13 mouse cellular contexts compared by ENCODE assay signal in the genomic region with DNA sequence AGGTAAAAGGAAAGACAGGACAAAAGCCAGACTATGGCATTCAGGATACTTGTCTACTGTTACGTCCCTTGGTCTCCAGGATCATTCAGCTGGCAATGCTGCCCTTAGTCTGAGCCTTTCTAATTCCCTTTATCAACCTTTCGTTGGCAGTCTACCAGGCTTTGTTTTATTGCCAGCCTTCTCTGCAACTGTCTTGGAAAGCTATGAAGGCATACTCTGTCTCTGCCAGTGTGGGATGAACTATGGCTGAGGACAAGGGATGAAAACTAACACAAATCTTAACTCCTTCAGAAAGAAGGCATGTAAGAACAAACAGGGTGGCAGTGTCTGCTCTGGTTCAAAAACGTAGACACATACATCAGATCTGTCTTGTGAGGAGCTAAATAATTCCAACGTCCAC. TPM values are rescaled to one million over a fixed set of nuclear protein-coding genes. Genes with fewer than 3 reads are reported as not detected.
A peak's percentile ranks its signal among the peaks of the same experiment; 100 is the strongest.
DNase-seq lines count a peak whose midpoint lies in the region; ATAC-seq and TF ChIP-seq lines count a peak whose summit lies in the region.
"Had no signal": no experiment of that assay in that cellular context is flagged by ENCODE, and none has a peak within 500 bp of the region (broad histone marks: within the 10 kb centered on the region; RNA-seq: fewer than 3 reads in every experiment).

No protein-coding gene starts in this region.

- DNase-seq in frontal cortex, postnatal 25 days (ENCODE audit: low spot score in 2 of 2), result no peak
- peak; percentile 9 for DNase-seq in midbrain, postnatal 0 days (ENCODE audit: low spot score)
- DNase-seq in fat pad, adult 2 months (ENCODE audit: extremely low read depth, low read depth, low spot score), result peak; percentile 68
- DNase-seq: lung, embryonic 14.5 days had no signal

- no peak for TF ChIP-seq POLR2A in testis, adult 2 months (IDR thresholded peaks at IDR 0.05; ENCODE audit: control insufficient read depth, low read depth, low read length)

- no peaks in the 10 kb centered on the region for H3K27me3 ChIP-seq in midbrain, postnatal 0 days (ENCODE audit: insufficient read depth, low read length)
- no peaks in the 10 kb centered on the region for H3K27me3 ChIP-seq in midbrain, embryonic 15.5 days (replicated peaks)
- H3K27me3 ChIP-seq in testis, adult 2 months (ENCODE audit: control insufficient read depth, insufficient read depth, low read length), result no peaks in the 10 kb centered on the region
- no peaks in the 10 kb centered on the region for H3K27me3 ChIP-seq in hindbrain, embryonic 16.5 days (replicated peaks; ENCODE audit: control insufficient read depth, insufficient read depth, low read length)
- H3K27me3 ChIP-seq: stomach, embryonic 15.5 days had no signal

- H3K4me2 ChIP-seq in midbrain, postnatal 0 days (ENCODE audit: low read depth, low read length, poor library complexity, severe bottlenecking), result no peak overlapping the region
- H3K4me2 ChIP-seq in midbrain, embryonic 15.5 days, result no peak overlapping the region
- H3K4me2 ChIP-seq in hindbrain, embryonic 16.5 days (ENCODE audit: low read length), result no peak overlapping the region
- H3K4me2 ChIP-seq: lung, embryonic 14.5 days; stomach, embryonic 15.5 days had no signal

- no peaks in the 10 kb centered on the region for H3K9me3 ChIP-seq in midbrain, postnatal 0 days (ENCODE audit: low read length)
- H3K9me3 ChIP-seq in midbrain, embryonic 15.5 days, result no peaks in the 10 kb centered on the region
- H3K9me3 ChIP-seq in hindbrain, embryonic 16.5 days (ENCODE audit: control insufficient read depth, low read length), result no peaks in the 10 kb centered on the region
- H3K9me3 ChIP-seq: forebrain, embryonic 10.5 days; hindbrain, embryonic 10.5 days; stomach, embryonic 15.5 days had no signal

- TF ChIP-seq CTCF in midbrain, postnatal 0 days (IDR thresholded peaks at IDR 0.05), result no peak
- TF ChIP-seq CTCF in testis, adult 2 months (IDR thresholded peaks at IDR 0.05; ENCODE audit: control insufficient read depth, insufficient read depth, insufficient replicate concordance, low read depth, low read length), result no peak

- peak; percentile 53; the same call in 1 of the 2 replicates for ATAC-seq in frontal cortex, adult (ENCODE audit: low TSS enrichment)
- ATAC-seq in midbrain, postnatal 0 days (ENCODE audit: low FRiP score), result no peak
- no peak for ATAC-seq in midbrain, embryonic 15.5 days (replicated peaks)
- ATAC-seq in erythroid progenitor cell, adult 5-6 weeks (replicated peaks; ENCODE audit: low FRiP score, poor library complexity, severe bottlenecking), result no peak
- ATAC-seq in hindbrain, embryonic 16.5 days, result no peak

- no peak overlapping the region for H3K27ac ChIP-seq in midbrain, postnatal 0 days (ENCODE audit: low read depth, low read length)
- no peak overlapping the region for H3K27ac ChIP-seq in midbrain, embryonic 15.5 days
- peak overlapping the region; percentile 86 for H3K27ac ChIP-seq in testis, adult 2 months (ENCODE audit: control insufficient read depth, insufficient read depth, low read depth, low read length)
- H3K27ac ChIP-seq in hindbrain, embryonic 16.5 days (ENCODE audit: low read depth, low read length), result no peak overlapping the region
- H3K27ac ChIP-seq: forebrain, embryonic 10.5 days; hindbrain, embryonic 10.5 days; kidney, postnatal 0 days; stomach, embryonic 15.5 days had no signal

- no peak overlapping the region for H3K9ac ChIP-seq in midbrain, postnatal 0 days (replicated peaks; ENCODE audit: low read length, poor library complexity, severe bottlenecking)
- no peak overlapping the region for H3K9ac ChIP-seq in midbrain, embryonic 15.5 days
- no peak overlapping the region for H3K9ac ChIP-seq in hindbrain, embryonic 16.5 days (ENCODE audit: low read depth, low read length)
- H3K9ac ChIP-seq: lung, embryonic 14.5 days; stomach, embryonic 15.5 days had no signal

- no peaks in the 10 kb centered on the region for H3K4me1 ChIP-seq in midbrain, postnatal 0 days (ENCODE audit: insufficient read depth, low read length)
- H3K4me1 ChIP-seq in midbrain, embryonic 15.5 days, result no peaks in the 10 kb centered on the region
- no peaks in the 10 kb centered on the region for H3K4me1 ChIP-seq in testis, adult 2 months (ENCODE audit: control insufficient read depth, insufficient read depth, low read length)
- no peaks in the 10 kb centered on the region for H3K4me1 ChIP-seq in hindbrain, embryonic 16.5 days (ENCODE audit: control insufficient read depth, insufficient read depth, low read depth, low read length)
- H3K4me1 ChIP-seq: forebrain, embryonic 10.5 days; hindbrain, embryonic 10.5 days; stomach, embryonic 15.5 days had no signal

- no peaks in the 10 kb centered on the region for H3K36me3 ChIP-seq in midbrain, postnatal 0 days (ENCODE audit: insufficient read depth, low read length)
- no peaks in the 10 kb centered on the region for H3K36me3 ChIP-seq in midbrain, embryonic 15.5 days (replicated peaks)
- no peaks in the 10 kb centered on the region for H3K36me3 ChIP-seq in testis, adult 2 months (ENCODE audit: control insufficient read depth, insufficient read depth, low read length)
- H3K36me3 ChIP-seq in hindbrain, embryonic 16.5 days (ENCODE audit: control insufficient read depth, insufficient read depth, low read length), result no peaks in the 10 kb centered on the region
- H3K36me3 ChIP-seq: forebrain, embryonic 10.5 days; hindbrain, embryonic 10.5 days; stomach, embryonic 15.5 days had no signal

- WGBS in midbrain, postnatal 0 days, result 56% methylated on average over 4 of the region's 4 CpGs
- WGBS in midbrain, embryonic 15.5 days, result 66% methylated on average over 4 of the region's 4 CpGs
- 61% methylated on average over 4 of the region's 4 CpGs for WGBS in hindbrain, embryonic 16.5 days

- H3K4me3 ChIP-seq in midbrain, postnatal 0 days (ENCODE audit: low read depth, low read length), result no peak overlapping the region
- H3K4me3 ChIP-seq in midbrain, embryonic 15.5 days, result no peak overlapping the region
- H3K4me3 ChIP-seq in testis, adult 2 months (ENCODE audit: control insufficient read depth, low read depth, low read length), result no peak overlapping the region
- H3K4me3 ChIP-seq in hindbrain, embryonic 16.5 days (ENCODE audit: low read length), result no peak overlapping the region
- H3K4me3 ChIP-seq: forebrain, embryonic 10.5 days; hindbrain, embryonic 10.5 days; stomach, embryonic 15.5 days had no signal

RNA-seq across cellular contexts. Expression of gene Aldh1a1, which starts 0.6 kb away (rescaled TPM):
- 22.0 and 32.4 TPM in 2 replicates for total RNA-seq in midbrain, postnatal 0 days (2014; rRNA removed)
- 18.1 and 25.8 TPM in 2 replicates for polyA plus RNA-seq in midbrain, postnatal 0 days (2015; fragmentation: Nextera tagmentation; extraction: Ambion mirVana)
- 16.3 and 17.4 TPM in 2 replicates for polyA plus RNA-seq in midbrain, embryonic 15.5 days (2015; fragmentation: Nextera tagmentation; extraction: Ambion mirVana)
- 80.3 and 95.7 TPM in 2 replicates for polyA plus RNA-seq in testis, adult 2 months (2012; rRNA removed)
- total RNA-seq in erythroid progenitor cell, adult 5-6 weeks (2015; ENCODE audit: low replicate concordance), result 31.9 and 62.3 TPM in 2 replicates
- total RNA-seq in erythroid progenitor cell, adult 5-6 weeks (2017; ENCODE audit: low replicate concordance), result 114 and 117 TPM in 2 replicates
- 4.8 and 5.2 TPM in 2 replicates for polyA plus RNA-seq in hindbrain, embryonic 16.5 days (2015; fragmentation: Nextera tagmentation; extraction: Ambion mirVana)

Comparison
In these comparisons a context has a peak if more than half of its experiments do, and no peak if none do; other contexts are left out.
1. DNase-seq: peak in midbrain, postnatal 0 days (single experiment) and fat pad, adult 2 months (single experiment); none in frontal cortex, postnatal 25 days (0 of 2).